Mouse (Mus musculus) lung, postnatal 10 days (tissue): ENCODE measurements around the gene Igsf23.
"Not testable (repeated sequence)": the region's sequence is repeated elsewhere in the genome, so short reads cannot be mapped to it uniquely, and the experiment has no call there.

Experiments
- DNase-seq: peaks from one replicate; pipeline ENCODE4 v3.0.0; 2021

Gene Igsf23

GRCm38 (mm10) chr7:19950589-19950988 lies at the start of gene Igsf23:
Igsf23 (minus strand) TSS chr7:19950756.
- no peak for DNase-seq

GRCm38 (mm10) chr7:19996721-19997120 lies 46.2 kb upstream of the Igsf23 start:
- DNase-seq: not testable (repeated sequence)

GRCm38 (mm10) chr7:19991165-19991564 lies 40.6 kb upstream of the Igsf23 start, which contains the start of gene Nlrp9b:
Nlrp9b (plus strand) TSS chr7:19991465.
- not testable (repeated sequence) for DNase-seq

GRCm38 (mm10) chr7:19971516-19971915 lies 21.0 kb upstream of the Igsf23 start:
- DNase-seq: no peak

- no peak for DNase-seq
Measured at GRCm38 (mm10) chr7:19970196-19970595, 19.6 kb upstream of the Igsf23 start.

- no peak for DNase-seq
Measured at GRCm38 (mm10) chr7:19969541-19970090, 19.1 kb upstream of the Igsf23 start.

GRCm38 (mm10) chr7:19969106-19969505 lies 18.6 kb upstream of the Igsf23 start:
- no peak for DNase-seq

- no peak for DNase-seq
Measured at GRCm38 (mm10) chr7:19964985-19965579, 14.5 kb upstream of the Igsf23 start, which contains the start of gene Ceacam20. Ceacam20 (plus strand) TSS chr7:19965412.

GRCm38 (mm10) chr7:19962423-19962822 lies 11.9 kb upstream of the Igsf23 start:
- no peak for DNase-seq

- DNase-seq: peak; percentile 95
Measured at GRCm38 (mm10) chr7:19956341-19956781, 5.8 kb upstream of the Igsf23 start.

GRCm38 (mm10) chr7:19955861-19956260 lies 5.3 kb upstream of the Igsf23 start:
- no peak for DNase-seq

- no peak for DNase-seq
Measured at GRCm38 (mm10) chr7:19953054-19953453, 2.5 kb upstream of the Igsf23 start.

GRCm38 (mm10) chr7:19952320-19952986 lies 1.9 kb upstream of the Igsf23 start:
- DNase-seq: no peak

GRCm38 (mm10) chr7:19949996-19950395 lies 560 bp downstream of the Igsf23 start:
- no peak for DNase-seq

- no peak for DNase-seq
Measured at GRCm38 (mm10) chr7:19948956-19949355, 1.6 kb downstream of the Igsf23 start.

- no peak for DNase-seq
Measured at GRCm38 (mm10) chr7:19945821-19946515, 4.6 kb downstream of the Igsf23 start.

GRCm38 (mm10) chr7:19945201-19945600 lies 5.4 kb downstream of the Igsf23 start:
- no peak for DNase-seq

GRCm38 (mm10) chr7:19944709-19945108 lies 5.8 kb downstream of the Igsf23 start:
- DNase-seq: no peak

- peak; percentile 72 for DNase-seq
Measured at GRCm38 (mm10) chr7:19940256-19940655, 10.3 kb downstream of the Igsf23 start.

GRCm38 (mm10) chr7:19939555-19940235 lies 10.9 kb downstream of the Igsf23 start:
- peak; percentile 96 for DNase-seq

GRCm38 (mm10) chr7:19937229-19937821 lies 13.2 kb downstream of the Igsf23 start:
- no peak for DNase-seq

- peak; percentile 74 for DNase-seq
Measured at GRCm38 (mm10) chr7:19935961-19936360, 14.6 kb downstream of the Igsf23 start.
